Mouse (Mus musculus): Measurements from ENCODE around the gene S100a5. TPM values are rescaled to one million over a fixed set of nuclear protein-coding genes. Genes with fewer than 3 reads are reported as not detected.
A peak's percentile ranks its signal among the peaks of the same experiment; 100 is the strongest.

The S100a5 gene
- total RNA-seq, 2 experiments from 2014 or later: not detected

- no peak for DNase-seq (ENCODE audit: low spot score in 2 of 2)
These were observed 17.2 kb downstream of the S100a5 start for GRCm38 (mm10) chr3:90625496-90625895.

- no peak for DNase-seq (ENCODE audit: low spot score in 2 of 2)
These were observed 18.1 kb downstream of the S100a5 start for GRCm38 (mm10) chr3:90626266-90627021.

GRCm38 (mm10) chr3:90627366-90627765 is 19.0 kb downstream of the S100a5 start:
- DNase-seq (ENCODE audit: low spot score in 2 of 2): no peak

GRCm38 (mm10) chr3:90627807-90628206 is 19.5 kb downstream of the S100a5 start:
- DNase-seq (ENCODE audit: low spot score in 2 of 2): no peak

GRCm38 (mm10) chr3:90629298-90629697 is 21.0 kb downstream of the S100a5 start:
- no peak for DNase-seq (ENCODE audit: low spot score in 2 of 2)

- DNase-seq (ENCODE audit: low spot score in 2 of 2): no peak
These were observed 23.7 kb downstream of the S100a5 start for GRCm38 (mm10) chr3:90631984-90632383.

GRCm38 (mm10) chr3:90638511-90639275 is 30.4 kb downstream of the S100a5 start:
- no peak for DNase-seq (ENCODE audit: low spot score in 2 of 2)

- no peak for DNase-seq (ENCODE audit: low spot score in 2 of 2)
These were observed 31.3 kb downstream of the S100a5 start for GRCm38 (mm10) chr3:90639511-90640154.

GRCm38 (mm10) chr3:90640981-90641380 is 32.7 kb downstream of the S100a5 start:
- DNase-seq (ENCODE audit: low spot score in 2 of 2): no peak

- DNase-seq (ENCODE audit: low spot score in 2 of 2): peak in 1 of 2 experiments; percentile 24
These were observed 35.9 kb downstream of the S100a5 start for GRCm38 (mm10) chr3:90644220-90644619.

- DNase-seq (ENCODE audit: low spot score in 2 of 2): no peak
These were observed 39.0 kb downstream of the S100a5 start for GRCm38 (mm10) chr3:90647291-90647690.

GRCm38 (mm10) chr3:90648981-90649380 is 40.7 kb downstream of the S100a5 start:
- peak in 1 of 2 experiments; percentile 8 for DNase-seq (ENCODE audit: low spot score in 2 of 2)

GRCm38 (mm10) chr3:90649832-90650231 is 41.5 kb downstream of the S100a5 start:
- no peak for DNase-seq (ENCODE audit: low spot score in 2 of 2)

GRCm38 (mm10) chr3:90652878-90653508 is 44.7 kb downstream of the S100a5 start:
- DNase-seq (ENCODE audit: low spot score in 2 of 2): peak; percentile 66 to 85

- no peak for DNase-seq (ENCODE audit: low spot score in 2 of 2)
These were observed 45.4 kb downstream of the S100a5 start, which contains the start of gene S100a7a for GRCm38 (mm10) chr3:90653717-90654116. Gene S100a7a (plus strand): TSS chr3:90654017.

GRCm38 (mm10) chr3:90657405-90657804 is 49.1 kb downstream of the S100a5 start:
- DNase-seq (ENCODE audit: low spot score in 2 of 2): no peak

- no peak for DNase-seq (ENCODE audit: low spot score in 2 of 2)
These were observed 51.2 kb downstream of the S100a5 start for GRCm38 (mm10) chr3:90659364-90660044.

Measured in layer of hippocampus, postnatal 14 days (tissue).